Mouse (Mus musculus) c-Kit-negative CD71-positive TER-119-positive erythroid progenitor cells, embryonic 14.5 days (primary cell): ENCODE data around the gene Catsper2.
A peak's percentile ranks its signal among the peaks of the same experiment; 100 is the strongest.
"Not testable (repeated sequence)": the region's sequence is repeated elsewhere in the genome, so short reads cannot be mapped to it uniquely, and the experiment has no call there.

ENCODE experiments used
- DNase-seq: peaks from one replicate; pipeline ENCODE4 v3.0.0-alpha.2; 2013; ENCODE audit warnings: low read depth, low spot score

Gene Catsper2

DNA sequence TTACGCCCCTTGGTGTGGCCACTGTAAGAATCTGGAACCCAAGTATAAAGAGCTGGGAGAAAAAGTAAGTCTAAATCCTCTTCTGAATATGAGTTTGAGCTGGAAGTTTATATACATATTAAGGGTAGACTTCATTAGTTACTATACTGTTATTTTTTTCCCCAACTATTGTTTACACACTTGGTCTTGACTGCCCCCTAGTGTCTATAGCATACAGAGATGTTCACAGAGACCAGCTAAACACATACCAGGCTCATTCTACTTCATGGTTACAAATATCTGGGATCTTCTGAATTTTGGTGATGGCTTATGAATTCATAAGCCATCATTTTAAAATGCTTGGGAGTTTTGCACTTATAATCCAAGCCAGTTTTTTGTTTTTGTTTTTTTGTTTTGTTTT is 21.3 kb upstream of the Catsper2 start:
- no peak for DNase-seq

DNA sequence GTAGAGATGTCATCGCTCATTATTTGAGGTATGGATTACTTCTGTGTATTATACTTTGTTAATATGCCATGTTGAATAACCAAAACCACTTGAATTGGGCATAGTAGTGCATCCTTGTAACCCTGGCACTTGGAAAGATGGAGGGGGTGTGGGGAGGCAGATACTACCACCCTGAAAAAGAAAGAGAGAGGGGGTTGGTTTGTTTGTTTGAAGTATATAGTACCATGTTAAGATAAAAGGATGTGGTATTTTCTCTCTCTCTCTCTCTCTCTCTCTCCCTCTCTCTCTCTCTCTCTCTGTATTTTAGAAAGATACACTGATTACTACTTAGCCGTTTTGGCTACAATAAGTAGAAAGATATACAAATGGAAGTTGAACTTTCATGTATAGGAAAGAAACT is 12.3 kb upstream of the Catsper2 start:
- DNase-seq = no peak

DNA sequence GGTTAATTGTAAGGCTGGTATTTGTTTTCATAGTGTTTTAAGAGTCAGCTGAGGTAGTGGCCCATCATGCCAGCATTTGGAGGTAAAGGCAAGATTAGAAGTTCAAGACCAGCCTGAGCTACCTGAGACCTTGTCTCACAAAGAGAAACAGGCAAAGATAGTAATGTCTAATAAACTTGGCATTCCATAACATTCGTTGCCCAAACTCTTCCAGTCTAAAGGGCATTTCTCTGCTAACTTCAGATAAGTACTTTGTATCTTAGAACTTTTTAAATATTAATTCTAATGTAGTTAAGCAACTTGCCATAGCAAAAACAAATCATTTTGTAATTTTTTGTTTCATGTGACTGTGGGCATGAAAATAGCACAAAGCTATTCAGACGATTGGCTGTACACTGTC is 9.6 kb upstream of the Catsper2 start:
- DNase-seq = no peak

- DNase-seq = no peak
Observed at GRCm38 (mm10) chr2:121418476-121418875, 4.9 kb upstream of the Catsper2 start.

DNA sequence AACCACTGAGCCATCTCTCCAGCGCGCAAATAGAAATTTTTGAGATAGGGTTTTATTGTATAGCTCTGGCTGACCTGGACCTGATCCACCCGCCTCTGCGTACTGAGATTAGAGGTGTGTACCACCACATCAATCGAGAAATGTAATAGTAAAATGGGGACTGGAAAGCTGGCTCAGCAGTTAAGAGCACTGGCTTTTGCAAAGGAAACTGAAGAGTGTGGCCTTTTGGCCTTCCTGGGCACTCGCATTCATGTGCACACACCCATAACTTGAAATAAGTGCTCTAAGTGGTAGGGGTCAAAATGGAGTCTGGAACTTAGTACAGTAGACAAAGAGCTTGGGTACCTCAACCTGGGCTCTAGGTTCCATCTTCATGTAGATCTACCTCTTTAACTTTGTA is 2.8 kb upstream of the Catsper2 start:
- no peak for DNase-seq

- DNase-seq = no peak
Observed at GRCm38 (mm10) chr2:121415591-121415990, 2.0 kb upstream of the Catsper2 start.

- DNase-seq = no peak
Observed at GRCm38 (mm10) chr2:121415103-121415502, 1.5 kb upstream of the Catsper2 start.

GRCm38 (mm10) chr2:121414139-121414685 is 620 bp upstream of the Catsper2 start:
- DNase-seq = peak; percentile 42

DNA sequence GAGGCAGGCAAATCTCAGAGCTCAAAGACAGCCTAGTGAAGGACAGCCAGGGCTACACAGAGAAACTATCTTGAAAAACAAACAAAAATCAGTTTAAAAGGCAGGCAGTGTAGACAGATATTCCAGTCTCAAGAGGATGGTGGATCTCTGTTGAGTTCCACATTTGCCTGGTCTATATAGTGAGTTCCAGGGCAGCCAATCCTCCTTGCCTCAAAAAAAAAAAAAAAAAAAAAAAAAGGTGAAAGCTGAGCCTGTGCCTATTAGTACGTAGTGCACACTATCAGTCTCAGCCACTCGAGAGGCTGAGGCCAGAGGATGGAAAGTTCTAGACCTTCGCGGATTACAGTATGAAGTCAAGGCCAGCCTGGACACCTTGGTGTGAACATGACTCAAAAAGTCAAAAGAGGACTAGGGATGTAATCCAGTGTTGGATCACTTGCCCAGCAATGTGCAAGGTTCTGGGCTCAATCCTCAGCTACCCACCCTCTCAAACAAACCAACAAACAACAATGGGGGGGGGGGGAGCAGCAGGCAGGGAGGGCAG is 677 bp downstream of the Catsper2 start:
- peak; percentile 41 for DNase-seq

GRCm38 (mm10) chr2:121408160-121408559 is 5.4 kb downstream of the Catsper2 start:
- peak; percentile 67 for DNase-seq

GRCm38 (mm10) chr2:121403296-121403695 is 10.3 kb downstream of the Catsper2 start:
- no peak for DNase-seq

DNA sequence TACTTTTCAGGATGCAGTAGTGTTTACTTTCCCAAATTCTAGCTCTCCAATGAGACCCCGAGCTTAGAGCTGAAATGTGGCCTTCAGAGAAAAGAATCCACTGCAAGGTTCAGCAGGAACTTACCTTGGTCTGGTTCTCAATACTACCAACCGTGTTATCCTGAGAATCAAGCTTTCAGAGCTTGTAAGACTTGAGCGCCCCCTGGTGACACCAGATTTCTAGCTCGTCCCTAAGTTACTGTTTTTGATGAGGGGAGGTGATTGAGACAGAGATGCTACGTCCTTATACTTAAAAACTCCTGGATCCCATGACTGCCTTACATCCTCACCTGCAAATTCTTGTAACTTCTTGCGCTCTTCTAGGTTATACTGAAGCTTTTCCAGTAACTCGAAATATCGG is 17.0 kb downstream of the Catsper2 start:
- DNase-seq = peak; percentile 60

GRCm38 (mm10) chr2:121386961-121387575 is 26.5 kb downstream of the Catsper2 start, which contains the start of gene Strc:
Strc (minus strand) TSS chr2:121387168.
- not testable (repeated sequence) for DNase-seq

DNA sequence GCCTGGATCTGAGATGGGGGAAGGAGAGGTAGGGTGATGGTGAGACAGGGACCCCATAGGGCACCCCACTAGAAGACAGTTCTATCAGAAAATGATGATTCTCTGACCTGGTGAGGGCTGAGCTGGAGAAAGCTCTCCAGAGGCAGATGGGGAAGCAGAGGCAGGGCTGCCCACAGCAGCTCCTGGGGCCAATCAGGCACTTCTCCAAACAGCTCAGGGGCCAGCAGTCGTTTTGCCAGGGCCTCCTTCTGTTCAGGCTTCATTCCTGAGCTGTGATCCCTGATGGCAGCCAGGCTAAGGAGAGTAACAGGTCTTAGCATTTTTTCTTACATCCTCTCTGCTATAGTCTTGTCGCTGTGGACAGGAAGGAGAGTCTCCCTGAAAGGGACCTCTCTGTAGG is 38.8 kb downstream of the Catsper2 start:
- DNase-seq = no peak

- no peak for DNase-seq
Observed at GRCm38 (mm10) chr2:121372266-121372665, 41.3 kb downstream of the Catsper2 start.

GRCm38 (mm10) chr2:121370921-121371320 is 42.7 kb downstream of the Catsper2 start:
- no peak for DNase-seq

GRCm38 (mm10) chr2:121368831-121369230 is 44.8 kb downstream of the Catsper2 start:
- no peak for DNase-seq

DNA sequence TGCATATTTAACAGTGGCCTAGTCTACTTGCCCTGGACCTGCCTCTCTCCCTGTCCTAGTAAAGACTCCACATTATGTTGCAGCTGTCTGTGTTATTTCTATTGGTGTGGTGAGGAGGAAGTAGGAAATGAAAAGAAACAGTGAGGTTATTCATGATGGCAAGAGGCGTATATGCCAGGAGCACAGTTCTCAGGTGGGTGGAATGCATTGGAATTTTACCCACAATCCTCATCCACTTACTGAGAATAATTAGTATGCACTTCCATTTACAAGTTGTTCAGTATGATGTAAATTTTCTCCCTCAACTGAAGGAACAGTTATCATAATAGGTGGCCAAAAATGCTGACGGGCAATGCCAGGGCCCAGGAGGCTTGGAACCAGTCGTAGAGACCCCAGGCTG is 49.9 kb downstream of the Catsper2 start:
- no peak for DNase-seq

GRCm38 (mm10) chr2:121359461-121359860 is 54.1 kb downstream of the Catsper2 start:
- no peak for DNase-seq

DNA sequence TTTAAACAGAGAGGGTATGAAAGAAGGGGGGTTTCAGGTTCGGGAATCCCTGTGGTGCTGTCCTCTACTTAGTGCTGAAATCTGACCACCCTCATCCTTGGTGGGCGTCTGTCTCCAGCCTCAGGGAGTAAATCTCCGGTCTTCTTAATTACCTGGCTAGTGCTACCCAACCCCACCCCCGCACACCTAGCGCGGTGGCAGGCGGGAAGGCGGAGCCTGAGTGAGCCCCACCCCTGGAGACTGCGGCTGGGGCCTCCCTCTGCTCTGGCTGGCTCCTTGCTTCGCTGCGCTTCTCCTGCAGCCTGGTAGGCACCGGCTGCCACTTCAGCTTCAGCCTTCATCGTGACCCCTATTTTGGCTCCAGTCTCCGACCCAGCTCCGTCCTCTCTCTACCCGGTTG is 55.2 kb downstream of the Catsper2 start:
- DNase-seq = no peak

DNA sequence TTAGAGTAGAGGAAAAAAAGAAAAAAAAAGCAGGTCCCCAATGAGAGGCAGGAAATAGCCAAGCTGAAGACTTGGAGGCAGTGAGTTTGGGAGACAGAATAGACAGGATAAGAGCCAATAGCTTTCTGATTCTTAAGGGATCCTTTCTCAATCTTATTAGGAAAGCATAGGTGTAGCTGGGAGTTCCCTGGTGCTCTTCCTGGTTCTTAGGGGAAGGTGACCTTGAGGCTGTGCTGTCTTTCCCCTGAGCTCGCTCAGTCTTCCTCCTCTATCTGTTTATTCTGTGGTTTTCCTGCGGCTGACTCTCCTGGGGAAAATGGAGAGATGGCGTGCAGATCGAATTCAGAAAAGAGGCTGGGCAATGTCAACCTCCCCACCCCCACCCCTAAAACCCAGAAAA is 55.6 kb downstream of the Catsper2 start:
- DNase-seq = no peak

DNA sequence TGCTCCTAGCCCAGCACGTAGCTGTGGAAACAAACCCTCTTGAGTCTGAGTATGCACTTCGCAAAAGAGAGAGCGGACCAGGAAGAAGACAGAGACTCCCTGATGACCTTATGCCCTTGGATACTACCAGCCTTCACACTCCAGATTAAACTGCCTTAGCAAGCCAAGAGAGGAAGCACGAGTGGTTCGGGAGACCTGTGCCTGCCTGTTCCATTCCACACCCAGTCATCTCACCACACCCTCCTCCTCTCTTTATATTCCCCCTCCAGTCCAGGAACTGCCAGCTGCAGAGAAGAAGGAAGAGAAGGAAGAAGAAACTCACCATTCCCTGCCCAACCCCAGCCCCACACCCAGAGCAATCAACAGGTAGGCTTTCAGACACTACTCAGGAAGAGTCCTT is 56.1 kb downstream of the Catsper2 start, which contains the start of gene Ckmt1:
TSS of gene Ckmt1 (plus strand) at position 221 of the 400 bp plus-strand sequence.
- DNase-seq = no peak
